Comparison of ENCODE assay signal across 12 mouse cellular contexts in the genomic region with DNA sequence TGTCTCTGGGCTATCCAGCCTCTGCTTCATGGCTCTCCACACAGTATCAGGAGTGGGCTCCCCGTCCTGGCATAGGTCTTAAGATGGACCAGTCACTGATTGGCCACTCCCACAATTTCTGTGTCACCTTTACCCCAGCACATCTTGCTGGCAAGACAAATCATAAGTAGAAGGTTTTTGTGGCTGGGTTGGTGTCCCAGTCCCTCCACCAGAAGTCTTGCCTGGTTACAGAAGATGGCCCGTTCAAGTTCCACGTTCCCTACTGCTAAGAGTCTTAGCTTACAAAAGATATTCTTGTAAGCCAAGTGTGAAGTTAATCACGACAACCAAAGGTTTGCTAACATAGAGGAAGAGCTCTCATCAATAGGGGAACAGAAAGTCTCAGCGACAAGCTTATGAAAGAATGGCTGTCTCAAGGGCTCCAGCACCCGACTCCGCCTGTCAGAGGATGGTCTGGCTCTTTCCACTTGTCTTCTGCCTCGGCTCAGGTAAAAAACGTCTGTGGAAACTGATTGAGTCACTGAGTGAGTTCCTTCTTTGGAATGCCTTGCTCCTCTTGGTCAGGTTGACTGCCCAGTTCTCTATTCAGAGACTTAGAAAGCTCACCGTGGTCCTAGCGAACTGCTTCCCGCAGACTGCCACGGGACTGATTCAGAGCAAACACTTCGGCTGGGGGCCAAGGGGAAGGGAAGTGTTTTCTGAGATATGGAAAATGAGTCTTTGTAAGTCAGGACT. TPM values are rescaled to one million over a fixed set of nuclear protein-coding genes. Genes with fewer than 3 reads are reported as not detected.
DNase-seq lines count a peak whose midpoint lies in the region; ATAC-seq and TF ChIP-seq lines count a peak whose summit lies in the region.
"Had no signal": no experiment of that assay in that cellular context is flagged by ENCODE, and none has a peak within 500 bp of the region (broad histone marks: within the 10 kb centered on the region; RNA-seq: fewer than 3 reads in every experiment).

TSS of gene Slamf6 (plus strand) at position 211 of the 735 bp plus-strand sequence.

- H3K36me3 ChIP-seq in kidney, adult 2 months (ENCODE audit: control insufficient read depth, insufficient read depth, low read length): no peaks in the 10 kb centered on the region
- H3K36me3 ChIP-seq in heart, embryonic 13.5 days: no peaks in the 10 kb centered on the region
- H3K36me3 ChIP-seq: embryonic facial prominence, embryonic 15.5 days; hindbrain, embryonic 13.5 days had no signal

- TF ChIP-seq POLR2A in kidney, adult 2 months (IDR thresholded peaks at IDR 0.05; ENCODE audit: low read depth, low read length): no peak

- H3K4me2 ChIP-seq in heart, embryonic 13.5 days: peak within 1 kb of the TSS; percentile 50
- H3K4me2 ChIP-seq: embryonic facial prominence, embryonic 15.5 days; hindbrain, embryonic 13.5 days had no signal

- H3K27ac ChIP-seq in kidney, adult 2 months (ENCODE audit: insufficient read depth, low read depth, low read length): no peak within 1 kb of the TSS
- H3K27ac ChIP-seq in heart, embryonic 13.5 days (replicated peaks): no peak within 1 kb of the TSS
- H3K27ac ChIP-seq: embryonic facial prominence, embryonic 15.5 days; hindbrain, embryonic 13.5 days had no signal

- WGBS in kidney, adult 2 months: 78% methylated on average over 14 of the region's 14 CpGs
- WGBS in heart, embryonic 13.5 days: 51% methylated on average over 14 of the region's 14 CpGs

- H3K27me3 ChIP-seq in kidney, adult 2 months (replicated peaks; ENCODE audit: control insufficient read depth, insufficient read depth, low read length): no peaks in the 10 kb centered on the region; the same call in 1 of the 2 replicates
- H3K27me3 ChIP-seq in heart, embryonic 13.5 days (replicated peaks): no peaks in the 10 kb centered on the region
- H3K27me3 ChIP-seq: embryonic facial prominence, embryonic 15.5 days; hindbrain, embryonic 13.5 days had no signal

- H3K4me3 ChIP-seq in kidney, adult 2 months (ENCODE audit: insufficient read depth, low read depth, low read length): no peak within 1 kb of the TSS
- H3K4me3 ChIP-seq in heart, embryonic 13.5 days: peak within 1 kb of the TSS; percentile 14; the same call in 1 of the 2 replicates
- H3K4me3 ChIP-seq: embryonic facial prominence, embryonic 15.5 days; hindbrain, embryonic 13.5 days; myocyte had no signal

- H3K9ac ChIP-seq in heart, embryonic 13.5 days: no peak within 1 kb of the TSS
- H3K9ac ChIP-seq: embryonic facial prominence, embryonic 15.5 days; hindbrain, embryonic 13.5 days had no signal

- TF ChIP-seq CTCF in kidney, adult 2 months (conservative IDR thresholded peaks at IDR 0.05; ENCODE audit: insufficient read depth, insufficient read length, low read depth, low read length): no peak

- no peaks in the 10 kb centered on the region for H3K4me1 ChIP-seq in kidney, adult 2 months (ENCODE audit: control insufficient read depth, insufficient read depth, low read length)
- H3K4me1 ChIP-seq in heart, embryonic 13.5 days: no peaks in the 10 kb centered on the region
- H3K4me1 ChIP-seq: embryonic facial prominence, embryonic 15.5 days; hindbrain, embryonic 13.5 days had no signal

- no peak for ATAC-seq in heart, embryonic 13.5 days (ENCODE audit: extremely low read depth, insufficient number of reproducible peaks, low FRiP score, low TSS enrichment)
- peak; percentile 76 for ATAC-seq in megakaryocyte progenitor cell, adult 5-6 weeks (replicated peaks; ENCODE audit: poor library complexity)

- no peaks in the 10 kb centered on the region for H3K9me3 ChIP-seq in heart, embryonic 13.5 days
- H3K9me3 ChIP-seq: embryonic facial prominence, embryonic 15.5 days had no signal

- DNase-seq in kidney, adult 2 months: peak; percentile 8
- DNase-seq in kidney, adult 8-10 months: no peak
- DNase-seq in thymus, postnatal 0 days (ENCODE audit: low spot score): peak; percentile 59
- DNase-seq in layer of hippocampus, postnatal 14 days (ENCODE audit: low spot score in 2 of 2): no peak
- DNase-seq in embryo, embryonic 10 days (ENCODE audit: low spot score): no peak
- DNase-seq in urinary bladder, postnatal 14 days (ENCODE audit: low spot score): no peak

RNA-seq across cellular contexts. Expression of gene Slamf6, which starts in this region (rescaled TPM):
- polyA plus RNA-seq in kidney, adult 2 months (2012; rRNA removed): 0.10 and 1.4 TPM in 2 replicates
- 0.37 and 0.57 TPM in 2 replicates for polyA plus RNA-seq in heart, embryonic 13.5 days (2015; fragmentation: Nextera tagmentation; extraction: Ambion mirVana)
- total RNA-seq in megakaryocyte progenitor cell, adult 5-6 weeks (2015): 0.91 and 3.6 TPM in 2 replicates
- 1.0 and 1.8 TPM in 2 replicates for total RNA-seq in megakaryocyte progenitor cell, adult 5-6 weeks (2017)
- polyA plus RNA-seq in thymus, postnatal 0 days (2015; fragmentation: Nextera tagmentation; extraction: Ambion mirVana): 228 and 249 TPM in 2 replicates
- total RNA-seq in layer of hippocampus, postnatal 14 days (2021): not detected
- polyA plus RNA-seq: hindbrain, embryonic 13.5 days; limb, embryonic 11.5 days; myocyte had no signal

Comparison
In these comparisons a context has a peak if more than half of its experiments do, and no peak if none do; other contexts are left out.
1. RNA of gene Slamf6 (polyA plus RNA-seq): 228 to 249 TPM in thymus, postnatal 0 days; 0.10 to 1.4 TPM in kidney, adult 2 months and 0.37 to 0.57 TPM in heart, embryonic 13.5 days; every median in the first group is over 10 times any median in the second.
2. DNase-seq: peak in kidney, adult 2 months (single experiment) and thymus, postnatal 0 days (single experiment); none in kidney, adult 8-10 months (0 of 2), layer of hippocampus, postnatal 14 days (0 of 2), embryo, embryonic 10 days (single experiment) and urinary bladder, postnatal 14 days (single experiment).